Mouse (Mus musculus) cortical plate, adult 2 months (tissue): ENCODE measurements at regions not wholly inside any gene's neighbourhood (a gene's known extent, or its start where the extent isn't known, plus 50 kb on each side); places are given as distances from the start of the nearest gene placed in this dataset.

ENCODE experiments used
- CTCF ChIP-seq: fragments of 200-500 bp; IDR thresholded peaks from 2 replicates; pipeline ENCODE4 v1.5.1; 2011; ENCODE audit warnings: mild to moderate bottlenecking, control low read depth, low read length; ENCODE audit not compliant: insufficient read depth; ENCODE audit errors: extremely low read depth
- POLR2A ChIP-seq: fragments of 200-500 bp; IDR thresholded peaks from 2 replicates; pipeline ENCODE4 v1.6.1; 2011; ENCODE audit warnings: mild to moderate bottlenecking, low read length, control low read depth; ENCODE audit not compliant: insufficient read depth; ENCODE audit errors: extremely low read depth

- TF ChIP-seq CTCF (no peak), POLR2A (no peak)
Measured at GRCm38 (mm10) chr4:47578637-47579036, 104.2 kb downstream of the Sec61b start.
